ENCODE assay signal across 8 mouse cellular contexts in the genomic region with DNA sequence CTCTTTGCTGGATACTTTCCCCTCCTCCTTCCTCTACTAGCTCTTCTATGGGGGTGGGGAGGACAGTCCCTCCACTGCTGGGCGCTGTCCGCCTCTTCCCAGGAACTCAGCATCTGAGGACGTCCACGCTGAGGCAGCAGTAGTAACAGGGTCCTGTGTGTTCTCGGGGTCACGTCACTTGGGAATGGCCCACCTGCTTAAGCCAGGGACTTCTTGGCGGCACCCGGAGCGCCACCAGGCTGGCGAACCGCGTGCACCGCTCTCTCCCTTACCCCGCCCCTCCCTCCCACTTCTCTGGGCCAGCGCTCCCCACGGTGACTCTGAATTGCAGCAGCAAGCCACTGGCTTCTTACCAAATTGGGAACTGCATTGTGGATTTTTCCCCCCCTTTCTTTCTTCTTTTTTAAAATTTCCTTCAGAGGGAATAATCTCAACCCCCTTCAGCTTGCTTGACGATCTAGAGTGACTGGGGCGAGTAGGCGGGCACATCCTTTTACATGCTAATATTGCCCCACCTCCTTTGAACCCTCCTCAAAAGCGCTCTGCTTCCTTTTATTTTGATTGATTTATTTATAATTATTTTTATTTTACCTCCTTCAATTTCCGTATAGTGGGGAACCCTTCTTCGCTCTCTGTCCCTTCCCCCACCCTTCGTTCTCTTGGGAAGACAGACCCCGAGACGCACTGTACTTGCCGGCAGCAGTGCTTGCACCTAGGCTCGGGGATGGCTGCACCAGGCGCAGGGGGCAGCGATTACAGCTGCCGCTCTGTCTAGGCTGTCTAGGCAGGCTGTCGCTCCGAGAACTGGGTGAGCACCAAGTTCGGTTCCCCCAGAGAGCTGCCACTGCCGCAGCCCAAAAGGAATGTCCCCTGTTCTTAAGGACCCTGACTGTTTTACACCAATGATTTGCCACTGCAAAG.
A peak's percentile ranks its signal among the peaks of the same experiment; 100 is the strongest.
DNase-seq lines count a peak whose midpoint lies in the region; ATAC-seq lines count a peak whose summit lies in the region.

No protein-coding gene starts in this region.

- under 1% methylated on average over 34 of the region's 34 CpGs for WGBS in heart, embryonic 16.5 days
- under 1% methylated on average over 34 of the region's 34 CpGs for WGBS in midbrain, embryonic 13.5 days

- no peaks in the 10 kb centered on the region; the same call in 1 of the 2 replicates for H3K4me1 ChIP-seq in heart, embryonic 16.5 days (ENCODE audit: control insufficient read depth, insufficient read depth, low read length)
- peaks cover 13% of the 10 kb centered on the region for H3K4me1 ChIP-seq in midbrain, embryonic 13.5 days (replicated peaks)

- H3K9me3 ChIP-seq in heart, embryonic 16.5 days (replicated peaks; ENCODE audit: control insufficient read depth, low read length): no peaks in the 10 kb centered on the region
- H3K9me3 ChIP-seq in midbrain, embryonic 13.5 days: no peaks in the 10 kb centered on the region

- no peaks in the 10 kb centered on the region for H3K36me3 ChIP-seq in heart, embryonic 16.5 days (ENCODE audit: control insufficient read depth, insufficient read depth)
- no peaks in the 10 kb centered on the region for H3K36me3 ChIP-seq in midbrain, embryonic 13.5 days

- no peak for DNase-seq in heart, adult 9 months (ENCODE audit: low spot score in 2 of 2)
- DNase-seq in cerebellum, adult 9-10 months: peak; percentile 55
- DNase-seq in layer of hippocampus, postnatal 25 days (ENCODE audit: extremely low spot score in 1 of 2, low spot score in 1 of 2): peak; percentile 34 to 45
- no peak for DNase-seq in spleen, postnatal 14 days (ENCODE audit: low spot score in 2 of 2)
- no peak for DNase-seq in urinary bladder, postnatal 25 days (ENCODE audit: low spot score)

- no peak for ATAC-seq in heart, embryonic 16.5 days (replicated peaks; ENCODE audit: extremely low read depth, insufficient read depth, low FRiP score)
- peak; percentile 66 for ATAC-seq in frontal cortex, adult (ENCODE audit: low TSS enrichment)
- ATAC-seq in midbrain, embryonic 13.5 days: peak; percentile 95

- H3K4me3 ChIP-seq in heart, embryonic 16.5 days (ENCODE audit: low read length): peak overlapping the region; percentile 47
- H3K4me3 ChIP-seq in midbrain, embryonic 13.5 days (replicated peaks): peak overlapping the region; percentile 55

- peak overlapping the region; percentile 73 for H3K4me2 ChIP-seq in heart, embryonic 16.5 days (ENCODE audit: low read depth, low read length)
- H3K4me2 ChIP-seq in midbrain, embryonic 13.5 days (replicated peaks): peak overlapping the region; percentile 67

- no peak overlapping the region for H3K27ac ChIP-seq in heart, embryonic 16.5 days (ENCODE audit: low read length)
- H3K27ac ChIP-seq in midbrain, embryonic 13.5 days: peak overlapping the region; percentile 41

- no peak overlapping the region for H3K9ac ChIP-seq in heart, embryonic 16.5 days (ENCODE audit: low read length)
- peak overlapping the region; percentile 67 for H3K9ac ChIP-seq in midbrain, embryonic 13.5 days (replicated peaks)

- peaks cover 7% of the 10 kb centered on the region for H3K27me3 ChIP-seq in heart, embryonic 16.5 days (ENCODE audit: control insufficient read depth, insufficient read depth, low read length)
- H3K27me3 ChIP-seq in midbrain, embryonic 13.5 days: 0 out of 2 replicates have a peak, but pooled peaks cover 3% of the 10 kb centered on the region

Comparison
In these comparisons a context has a peak if more than half of its experiments do, and no peak if none do; other contexts are left out.
1. DNase-seq: peak in cerebellum, adult 9-10 months (single experiment) and layer of hippocampus, postnatal 25 days (2 of 2); none in heart, adult 9 months (0 of 2), spleen, postnatal 14 days (0 of 2) and urinary bladder, postnatal 25 days (single experiment).